Mouse (Mus musculus) urinary bladder, postnatal 36 days (tissue): Measurements from ENCODE around the gene Nlrx1.
"Not testable (repeated sequence)": the region's sequence is repeated elsewhere in the genome, so short reads cannot be mapped to it uniquely, and the experiment has no call there.

Experiments
- DNase-seq, 2 experiments: peaks; one replicate each; pipeline ENCODE4 v3.0.0; 2022; ENCODE audit warnings: low spot score in 2 of 2, mixed read lengths in 1 of 2

The Nlrx1 gene

GRCm38 (mm10) chr9:44268432-44268831 lies at the start of gene Nlrx1:
TSS of gene Nlrx1 (minus strand) at chr9:44268599.
- DNase-seq: no peak

- no peak for DNase-seq
Measured at GRCm38 (mm10) chr9:44317452-44317851, 49.1 kb upstream of the Nlrx1 start.

DNA sequence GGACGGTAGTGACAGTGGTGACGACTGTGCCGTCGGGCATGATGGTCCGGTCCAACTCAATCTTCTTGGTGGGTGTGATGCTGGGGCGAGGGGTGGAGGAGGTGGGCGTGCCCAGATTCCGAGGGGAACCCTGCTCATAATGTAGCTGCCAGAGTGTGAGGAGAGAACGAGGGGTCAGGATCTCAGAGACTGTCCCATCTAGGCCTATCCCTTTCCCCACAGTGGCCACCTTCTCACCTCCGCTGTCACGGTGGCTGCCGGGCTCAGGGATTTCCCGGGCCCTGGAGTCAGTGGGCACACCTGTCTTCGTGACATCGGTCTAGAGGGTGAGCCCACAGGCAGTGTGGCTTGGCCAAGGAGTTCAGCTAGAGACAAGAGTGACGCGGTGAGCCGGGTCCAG lies 46.5 kb upstream of the Nlrx1 start:
- no peak for DNase-seq

DNA sequence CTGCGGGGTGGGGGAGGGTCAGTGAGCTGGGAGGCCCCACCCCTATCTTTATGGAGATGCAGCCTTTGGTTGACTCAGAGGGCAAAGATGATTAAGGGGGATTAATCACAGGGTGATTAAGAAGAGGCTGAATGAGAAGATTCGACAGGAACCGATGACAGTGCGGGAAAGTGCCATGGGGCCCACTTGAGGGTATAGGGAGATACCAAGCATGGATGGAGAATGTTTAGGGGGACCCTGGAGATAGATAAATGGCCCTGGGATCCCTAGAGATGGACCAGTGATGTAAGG lies 45.8 kb upstream of the Nlrx1 start:
- no peak for DNase-seq

- no peak for DNase-seq
Measured at GRCm38 (mm10) chr9:44313476-44314256, 45.3 kb upstream of the Nlrx1 start.

- DNase-seq: no peak
Measured at GRCm38 (mm10) chr9:44311136-44312134, 43.0 kb upstream of the Nlrx1 start.

DNA sequence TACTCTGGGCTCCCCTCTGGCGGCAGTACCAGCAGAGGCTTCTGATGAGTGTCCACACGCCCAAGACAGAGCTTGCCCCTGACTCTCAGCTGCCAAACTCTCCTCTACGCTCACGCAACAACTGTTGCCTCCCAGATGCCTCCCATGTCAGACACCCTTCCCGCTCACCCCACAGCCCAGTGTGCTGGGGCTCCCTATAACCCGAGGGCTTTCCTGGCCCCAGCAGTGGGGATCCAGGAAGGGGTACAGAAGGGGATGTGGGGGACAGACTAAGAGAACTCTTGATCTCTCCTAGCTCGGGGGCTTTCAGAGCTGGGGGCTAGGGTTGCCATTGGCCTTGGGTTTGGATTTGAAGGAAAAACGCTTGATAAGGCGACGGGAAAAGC lies 42.3 kb upstream of the Nlrx1 start:
- DNase-seq: no peak

DNA sequence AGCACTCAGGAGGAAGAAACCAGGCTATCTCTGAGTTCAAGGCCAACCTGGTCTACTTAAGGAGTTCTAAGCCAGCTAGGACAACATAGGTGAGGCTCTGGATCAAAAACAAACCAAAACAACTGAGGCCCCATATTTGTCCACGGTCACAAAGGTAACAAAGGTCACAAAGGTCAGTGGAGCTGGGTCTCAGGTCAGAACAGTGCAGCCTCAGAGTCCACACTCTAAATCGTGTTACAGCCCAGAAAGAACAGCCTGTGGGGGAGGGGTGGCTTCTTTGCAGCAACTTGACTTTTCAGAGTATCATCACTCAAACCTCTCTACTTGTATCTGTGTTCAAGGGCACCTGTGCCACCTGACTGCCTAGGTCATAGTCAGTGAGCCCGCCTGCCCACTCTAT lies 41.4 kb upstream of the Nlrx1 start:
- DNase-seq: no peak

DNA sequence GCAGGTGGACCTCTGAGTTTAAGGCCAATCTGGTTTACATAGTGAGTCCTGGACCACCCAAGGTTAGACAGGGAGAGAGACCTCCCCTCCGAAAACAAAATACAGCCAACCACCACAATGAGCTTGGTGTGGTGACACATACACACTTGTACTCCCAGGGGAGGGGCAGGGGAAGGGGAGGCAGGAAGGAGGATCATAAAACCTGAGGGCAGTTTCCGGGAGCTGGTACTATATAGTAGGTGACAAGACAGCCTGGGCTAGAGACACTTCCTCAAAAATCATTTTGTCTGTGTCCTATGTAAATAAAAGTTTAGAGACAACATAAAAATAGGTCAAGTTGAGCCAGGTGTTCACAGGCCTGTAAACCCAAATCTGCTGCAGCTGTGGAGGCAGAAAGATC lies 38.8 kb upstream of the Nlrx1 start:
- no peak for DNase-seq

- DNase-seq: no peak
Measured at GRCm38 (mm10) chr9:44306532-44306931, 38.1 kb upstream of the Nlrx1 start.

DNA sequence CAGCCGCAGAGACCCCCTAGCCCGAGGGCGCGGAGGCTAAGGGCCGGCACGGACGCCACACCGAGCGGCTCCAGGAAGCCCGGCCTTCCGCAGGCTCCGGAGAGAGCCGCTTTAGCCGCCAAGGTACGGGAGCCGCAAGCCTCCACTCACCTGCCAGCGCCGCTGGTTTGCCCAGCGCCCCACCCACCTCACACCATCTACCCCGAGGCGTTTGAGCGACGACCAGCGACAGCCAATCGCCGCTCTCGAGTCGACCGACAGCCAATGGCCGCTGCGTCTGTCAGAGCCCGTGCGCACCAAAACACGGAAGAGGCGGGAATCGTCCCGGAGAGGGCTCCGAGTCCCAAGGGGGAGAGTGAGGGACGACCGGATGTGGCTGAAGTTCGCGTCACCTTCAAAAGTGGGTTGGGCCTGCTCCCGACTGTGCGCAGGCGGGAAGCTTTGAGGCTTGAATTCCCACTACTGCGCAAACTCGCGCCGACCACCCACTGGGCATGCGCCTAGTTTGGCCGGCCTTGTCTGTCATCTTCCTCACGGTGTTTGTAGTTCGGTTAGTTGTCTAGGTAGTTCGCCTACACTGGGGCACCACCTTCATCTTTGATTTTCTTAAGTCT lies 37.2 kb upstream of the Nlrx1 start, which contains the start of gene Hinfp:
Gene Hinfp (minus strand): TSS at position 206 of the 614 bp plus-strand sequence.
- DNase-seq: peak; percentile 97 to 98

GRCm38 (mm10) chr9:44300001-44300400 lies 31.6 kb upstream of the Nlrx1 start:
- DNase-seq: not testable (repeated sequence)

DNA sequence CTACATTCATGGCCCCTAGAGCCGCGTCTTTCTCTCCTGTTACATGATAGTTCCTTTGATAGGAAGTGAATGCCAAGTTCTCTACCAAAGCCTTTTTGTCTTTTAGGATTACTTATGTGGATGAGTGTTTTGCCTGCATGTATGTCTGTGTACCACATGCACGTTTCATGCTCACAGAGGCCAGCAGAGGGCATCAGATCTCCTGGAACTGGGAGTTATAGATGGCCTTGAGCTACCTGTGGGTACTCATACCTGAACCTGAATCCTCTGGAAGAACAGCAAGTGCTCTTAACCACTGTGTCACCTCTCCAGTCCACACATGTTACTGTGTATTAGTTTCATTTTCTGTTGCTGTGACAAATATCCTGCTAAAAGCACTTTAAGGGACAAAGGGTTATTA lies 24.1 kb upstream of the Nlrx1 start:
- peak in 1 of 2 experiments; percentile 27 for DNase-seq

- no peak for DNase-seq
Measured at GRCm38 (mm10) chr9:44288959-44289291, 20.5 kb upstream of the Nlrx1 start.

DNA sequence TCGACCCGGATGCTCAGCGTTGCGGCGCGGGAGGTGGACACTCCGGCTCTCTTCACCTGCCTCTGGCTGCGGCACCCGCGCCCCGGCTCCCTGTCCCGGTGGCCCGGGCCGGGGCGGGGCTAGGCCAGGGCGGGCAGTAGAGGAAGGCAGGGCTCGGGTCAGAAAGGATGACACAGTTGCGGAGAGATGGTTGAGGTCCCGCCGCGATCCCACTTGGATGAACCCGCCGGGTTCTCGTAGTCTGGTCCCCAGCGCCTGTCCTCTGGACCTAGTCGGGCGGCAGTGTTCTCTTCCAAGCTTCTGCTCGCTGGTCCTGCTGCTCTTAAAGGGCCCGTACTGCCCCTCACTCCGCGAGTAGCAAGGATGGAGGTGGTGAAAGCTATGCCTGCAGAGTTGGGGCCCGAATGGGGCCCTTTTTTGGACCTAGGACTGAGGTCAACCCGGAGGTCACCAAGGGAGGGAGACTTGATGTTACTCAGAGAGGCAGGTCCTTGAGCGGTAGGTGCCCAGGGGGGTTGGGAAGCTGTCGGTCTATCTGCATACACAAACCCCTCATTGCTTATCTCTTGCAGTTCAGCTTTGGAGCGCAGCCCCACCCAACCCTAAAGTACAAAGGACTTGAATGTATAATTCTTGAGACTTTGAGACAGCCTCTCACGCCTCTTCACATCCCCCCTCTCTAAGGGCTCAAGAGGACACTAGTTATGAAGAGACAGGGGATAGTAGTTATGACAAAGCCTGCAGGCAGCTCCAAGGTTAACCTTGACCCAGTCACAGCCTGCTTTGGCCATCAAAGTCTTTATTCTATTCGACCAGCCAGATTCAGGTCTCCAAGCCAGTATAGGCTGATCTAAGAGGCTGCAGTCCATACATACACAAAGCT lies 19.9 kb upstream of the Nlrx1 start, which contains the start of gene Abcg4:
Gene Abcg4 (minus strand): TSS at position 540 of the 883 bp plus-strand sequence.
- no peak for DNase-seq

DNA sequence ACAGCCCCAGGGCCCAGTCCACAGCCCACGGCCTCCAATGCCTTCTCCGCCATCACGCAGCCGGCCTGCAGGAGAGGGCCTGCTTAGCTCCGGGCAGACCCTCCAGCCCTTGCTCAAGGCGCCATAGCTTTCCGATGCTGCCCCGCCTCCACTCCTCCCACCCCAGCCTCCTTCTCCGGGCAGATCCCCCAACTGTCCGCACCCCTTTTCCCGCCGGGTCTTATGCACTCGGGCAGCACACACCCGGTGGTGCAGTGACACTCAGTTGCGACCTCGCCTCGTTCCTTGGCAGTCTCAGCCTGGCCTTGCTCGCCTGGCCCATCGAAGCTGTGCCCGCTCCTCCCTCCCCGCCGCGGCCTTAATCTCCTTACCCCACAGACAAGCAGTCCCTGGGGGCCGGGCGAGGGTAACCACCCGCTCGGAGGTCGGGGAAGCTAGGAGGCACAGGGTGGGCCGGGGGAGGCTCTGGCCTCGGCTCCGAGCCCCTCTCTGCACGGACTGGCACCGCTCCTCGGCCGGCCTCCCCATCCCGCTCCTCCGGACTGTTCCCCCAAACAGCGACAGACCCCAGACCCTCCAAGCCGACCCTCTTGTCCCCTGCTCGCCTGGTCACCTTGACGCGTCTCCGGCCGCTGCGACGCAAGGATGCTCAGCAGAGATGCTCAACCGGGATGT lies 19.1 kb upstream of the Nlrx1 start:
- DNase-seq: no peak

GRCm38 (mm10) chr9:44287003-44287400 lies 18.6 kb upstream of the Nlrx1 start:
- no peak for DNase-seq

DNA sequence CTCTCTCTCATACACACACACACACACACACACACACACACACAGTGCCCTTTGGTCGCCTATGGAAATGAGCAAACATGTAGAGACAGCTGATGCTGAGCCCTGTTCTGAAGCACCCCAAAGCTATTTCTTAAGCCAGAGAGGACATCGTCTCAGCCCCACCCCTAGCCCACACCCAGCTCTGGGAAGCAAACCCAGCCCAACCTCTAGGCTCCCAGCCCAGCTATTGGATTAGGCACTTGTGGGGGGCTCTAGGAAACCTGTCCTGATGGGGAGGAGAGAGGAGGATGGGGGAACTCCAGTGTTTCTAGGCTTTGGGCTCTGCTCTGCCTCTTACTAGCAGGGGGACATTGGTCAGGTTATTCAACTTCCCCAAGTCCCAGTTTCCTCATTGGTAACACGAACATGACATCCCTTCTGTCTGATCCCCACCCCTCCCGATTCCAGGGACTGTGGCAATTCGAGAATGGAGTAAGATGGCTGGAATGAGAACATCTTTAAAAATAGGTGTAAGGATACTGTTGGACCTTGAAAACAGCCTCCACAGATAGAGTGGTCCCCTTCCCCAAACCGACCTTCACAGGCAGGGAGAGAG lies 18.0 kb upstream of the Nlrx1 start:
- no peak for DNase-seq

- no peak for DNase-seq
Measured at GRCm38 (mm10) chr9:44283183-44283582, 14.8 kb upstream of the Nlrx1 start.

DNA sequence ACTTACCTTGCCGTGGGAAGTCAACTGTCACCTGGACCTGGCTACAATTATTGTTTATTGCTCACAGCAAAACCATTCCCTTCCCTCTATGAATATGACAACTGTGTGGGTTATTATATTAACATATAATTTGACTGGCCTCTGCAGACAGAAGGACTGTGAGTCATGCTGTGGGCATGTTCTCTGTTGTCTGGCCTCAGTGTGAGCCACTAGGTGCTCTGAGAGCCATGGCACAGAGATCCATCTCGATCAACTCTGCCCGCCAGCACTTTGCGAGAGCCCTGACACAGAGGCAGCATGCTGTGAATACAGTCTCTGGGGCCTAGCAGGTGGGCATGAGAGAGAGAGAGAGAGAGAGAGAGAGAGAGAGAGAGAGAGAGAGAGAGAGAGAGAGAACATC lies 1.6 kb upstream of the Nlrx1 start:
- no peak for DNase-seq
